Mouse (Mus musculus) kidney, postnatal 36 days (tissue): Measurements from ENCODE around the gene Alpk3.

Experiments used
- DNase-seq, 2 experiments: peaks; one replicate each; pipeline ENCODE4 v3.0.0; 2021 to 2022; ENCODE audit warnings: mixed read lengths in 2 of 2

Gene Alpk3

DNA sequence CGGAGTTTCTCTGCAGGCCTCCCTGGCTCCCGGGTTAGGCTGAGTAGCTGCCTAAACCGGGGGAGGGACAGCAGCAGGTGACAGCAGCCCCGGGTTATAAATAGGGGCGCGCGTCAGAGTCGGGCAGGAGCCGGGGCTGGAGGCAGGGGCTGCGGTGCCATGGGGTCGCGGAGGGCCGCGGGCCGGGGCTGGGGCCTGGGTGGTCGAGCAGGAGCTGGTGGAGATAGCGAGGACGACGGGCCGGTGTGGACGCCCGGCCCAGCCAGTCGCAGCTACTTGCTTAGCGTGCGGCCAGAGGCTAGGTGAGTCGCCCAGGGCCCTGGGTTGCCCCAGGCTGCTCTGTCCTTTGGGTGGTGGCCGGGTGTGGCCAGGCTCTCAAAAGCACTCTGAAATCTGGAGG lies at the start of gene Alpk3:
Gene Alpk3, plus strand, starts transcription at position 130 of the 400 bp plus-strand sequence.
- no peak for DNase-seq

- DNase-seq = no peak
These were observed 49.1 kb upstream of the Alpk3 start for GRCm38 (mm10) chr7:81008285-81008684.

DNA sequence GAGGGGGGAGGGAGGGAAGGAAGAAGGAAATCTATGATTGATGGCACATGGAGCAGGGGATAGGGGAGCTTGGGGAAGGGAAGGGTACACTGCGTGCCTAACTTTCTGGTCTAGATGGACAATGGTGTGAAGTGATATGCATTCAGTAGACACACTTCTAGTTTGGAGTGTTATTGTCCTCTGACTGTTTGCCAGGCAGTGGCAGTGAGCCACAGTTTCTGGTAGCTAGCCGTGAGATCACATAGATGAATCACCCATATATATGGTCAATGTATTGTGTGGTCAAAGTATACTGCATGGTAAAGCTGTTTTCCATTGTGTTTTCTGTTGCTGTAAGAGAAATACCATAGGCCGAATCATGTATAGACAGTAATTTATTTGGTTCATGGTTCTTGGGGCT lies 45.8 kb upstream of the Alpk3 start:
- DNase-seq = no peak

DNA sequence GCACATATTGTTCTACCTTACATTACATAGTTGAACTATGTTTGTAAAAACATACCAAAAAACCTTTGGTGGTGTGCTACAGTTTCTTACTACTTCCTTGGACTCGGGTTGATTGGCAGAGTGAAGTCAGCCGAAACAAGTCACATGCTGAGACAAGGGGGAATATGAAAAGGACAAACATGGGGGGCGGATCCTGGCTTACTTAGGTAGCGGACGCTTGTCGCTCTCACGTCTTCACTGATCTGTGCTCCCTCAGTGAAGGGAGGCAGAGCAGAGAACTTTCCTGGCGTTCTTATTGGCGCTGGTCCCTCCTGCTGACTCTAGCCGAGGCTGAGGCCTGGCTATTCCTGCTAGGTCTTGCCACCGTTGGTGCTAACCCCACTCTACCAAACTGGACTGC lies 37.1 kb upstream of the Alpk3 start:
- DNase-seq = peak in 1 of 2 experiments; percentile 24

DNA sequence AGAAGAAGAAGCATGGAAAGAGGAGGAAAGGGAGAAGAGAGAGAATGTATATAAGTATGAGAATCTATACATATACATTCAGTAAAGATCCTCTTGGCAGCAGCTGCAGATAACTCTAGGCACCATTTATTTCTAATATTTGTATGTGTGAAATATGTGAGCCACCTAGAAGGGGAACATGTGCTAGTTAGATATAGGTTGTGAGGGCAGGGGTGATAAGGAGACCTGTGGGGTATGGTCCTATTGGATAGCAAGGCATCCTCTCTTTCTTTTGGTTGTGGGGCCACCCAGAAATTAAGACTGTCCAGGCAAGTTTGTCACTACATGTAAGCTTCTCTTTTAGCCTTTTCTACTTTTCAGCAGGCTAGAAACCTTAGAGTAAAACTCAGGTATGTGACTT lies 34.7 kb upstream of the Alpk3 start:
- DNase-seq = no peak

DNA sequence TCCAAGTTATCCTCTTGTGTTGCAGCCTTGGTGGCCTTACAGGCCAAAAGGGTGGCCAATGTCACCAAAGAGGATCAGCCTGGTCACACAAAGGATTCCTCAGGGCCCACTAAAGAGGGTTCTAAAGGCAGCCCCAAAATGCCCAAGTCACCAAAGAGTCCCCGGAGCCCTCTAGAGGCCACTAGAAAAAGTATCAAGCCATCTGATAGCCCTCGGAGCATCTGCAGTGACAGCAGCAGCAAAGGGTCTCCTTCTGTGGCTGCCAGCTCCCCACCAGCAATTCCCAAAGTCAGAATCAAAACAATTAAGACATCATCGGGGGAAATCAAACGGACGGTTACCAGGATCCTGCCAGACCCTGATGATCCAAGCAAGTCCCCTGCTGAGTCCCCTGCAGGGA lies 33.3 kb upstream of the Alpk3 start:
- DNase-seq = peak in 1 of 2 experiments; percentile 32

GRCm38 (mm10) chr7:81024651-81025050 lies 32.7 kb upstream of the Alpk3 start:
- peak in 1 of 2 experiments; percentile 27 for DNase-seq

DNA sequence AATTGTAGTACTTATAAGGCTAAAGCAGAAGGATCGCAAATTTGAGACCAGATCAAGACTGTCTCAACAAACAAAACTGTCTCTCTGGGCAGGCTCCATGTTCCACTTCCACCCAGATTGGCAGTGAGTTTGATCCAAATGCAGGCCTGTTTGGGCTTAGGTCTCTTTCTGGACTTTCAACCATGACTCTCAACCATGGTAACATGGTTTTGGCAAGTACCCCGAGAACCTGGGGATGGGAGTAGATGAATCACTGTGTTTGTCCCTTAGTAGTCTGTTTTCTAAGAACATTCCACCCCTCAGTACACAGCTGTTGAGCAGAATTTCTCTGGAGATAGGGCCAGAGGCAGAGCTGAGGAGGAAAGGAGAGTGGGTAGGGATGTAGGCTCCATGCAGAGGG lies 31.6 kb upstream of the Alpk3 start:
- peak in 1 of 2 experiments; percentile 47 for DNase-seq

DNA sequence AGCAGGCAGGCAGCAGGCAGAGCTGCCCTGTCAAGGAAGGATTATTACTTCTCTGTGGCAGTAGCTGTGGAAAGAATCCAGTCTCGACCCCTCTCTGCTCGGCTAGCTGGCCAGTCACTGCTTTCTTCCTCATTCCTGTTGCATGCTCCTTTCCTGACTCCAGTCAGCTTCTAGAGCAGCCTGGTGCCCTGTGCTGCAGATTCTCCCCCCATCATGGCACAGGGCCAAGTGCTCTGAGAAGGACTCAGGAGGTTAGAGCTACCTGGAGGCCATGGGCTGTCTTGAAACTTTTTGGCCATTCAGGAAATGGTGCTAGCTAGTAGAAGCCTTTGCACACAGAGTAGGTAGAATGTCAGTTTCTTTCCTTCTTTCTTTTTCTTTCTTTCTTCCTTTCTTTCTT lies 17.7 kb upstream of the Alpk3 start:
- peak; percentile 44 to 74 for DNase-seq

GRCm38 (mm10) chr7:81043023-81043620 lies 14.3 kb upstream of the Alpk3 start:
- no peak for DNase-seq

- DNase-seq = no peak
These were observed 9.6 kb upstream of the Alpk3 start for GRCm38 (mm10) chr7:81047847-81048246.

DNA sequence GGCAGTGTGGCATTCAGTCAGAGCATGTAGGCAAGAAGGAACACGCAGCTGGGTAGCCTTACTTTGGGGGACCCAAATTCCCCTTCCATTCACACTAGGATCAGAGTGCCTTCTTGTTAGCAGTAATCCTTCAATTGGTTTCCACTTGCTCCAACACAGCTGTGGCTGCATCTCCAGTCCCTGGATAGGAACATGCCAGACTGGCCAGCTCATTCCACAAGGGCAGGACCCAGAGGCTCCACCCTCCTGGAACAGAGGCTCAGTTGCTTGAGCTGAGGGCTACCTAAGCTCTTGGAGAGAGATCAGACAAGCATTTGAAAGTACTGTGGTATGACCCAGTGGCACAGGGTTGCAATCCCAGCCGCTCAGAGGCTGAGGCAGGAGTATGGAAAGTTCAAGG lies 8.9 kb upstream of the Alpk3 start:
- no peak for DNase-seq

GRCm38 (mm10) chr7:81049966-81050365 lies 7.4 kb upstream of the Alpk3 start:
- no peak for DNase-seq

DNA sequence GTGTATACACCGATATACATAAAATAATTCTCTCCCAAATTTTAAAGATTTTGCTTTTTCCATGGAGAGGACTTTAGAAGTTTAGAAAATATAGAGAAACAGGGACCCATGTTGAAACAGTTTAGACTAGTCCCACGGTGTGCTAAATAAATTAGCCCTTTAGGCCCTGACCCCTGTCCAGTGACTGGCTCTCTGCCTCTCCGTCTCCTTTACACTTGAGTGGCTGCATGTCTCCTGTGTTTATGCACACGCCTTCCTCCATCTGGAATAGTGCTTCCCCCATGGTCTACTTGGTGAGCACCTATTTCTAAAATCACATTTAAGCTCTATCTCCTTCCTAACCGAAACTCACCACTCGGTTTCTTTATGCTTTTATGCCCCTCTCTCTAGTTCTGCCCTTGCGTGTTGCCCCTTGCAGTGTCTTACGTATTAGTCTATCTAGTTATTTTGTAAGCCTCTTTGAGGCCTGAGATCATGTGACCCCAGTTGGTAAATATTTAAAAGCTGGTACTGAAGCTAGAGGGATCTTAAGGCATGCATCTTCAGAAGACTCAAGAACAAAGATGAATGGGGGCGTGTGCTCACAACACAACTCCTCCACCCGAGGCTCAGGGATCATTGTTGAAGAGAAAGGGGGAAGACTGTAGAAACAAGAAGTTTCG lies 1.6 kb upstream of the Alpk3 start:
- peak; percentile 50 to 60 for DNase-seq

GRCm38 (mm10) chr7:81057901-81058711 lies 706 bp downstream of the Alpk3 start:
- DNase-seq = no peak

- DNase-seq = peak; percentile 26 to 27
These were observed 1.3 kb downstream of the Alpk3 start for GRCm38 (mm10) chr7:81058712-81059154.

GRCm38 (mm10) chr7:81059388-81059787 lies 2.0 kb downstream of the Alpk3 start:
- no peak for DNase-seq

DNA sequence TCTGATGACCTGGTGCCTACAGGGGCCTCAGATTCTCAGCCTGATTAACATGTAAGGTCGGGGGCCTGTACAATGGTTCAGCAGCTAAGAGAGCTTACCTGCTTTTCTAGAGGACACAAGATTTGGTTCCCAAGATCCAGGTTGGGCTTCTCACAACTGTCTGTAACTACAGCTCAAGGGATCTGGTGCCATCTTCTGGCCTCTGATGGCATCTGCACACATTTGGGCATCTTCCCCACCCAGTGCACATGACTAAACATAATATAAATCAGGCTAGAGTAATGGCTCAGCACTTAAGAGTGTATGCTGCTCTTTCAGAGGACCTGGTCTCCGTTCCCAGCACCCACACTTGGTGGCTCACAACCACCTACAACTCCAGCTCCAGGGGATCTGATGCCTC lies 3.5 kb downstream of the Alpk3 start:
- peak; percentile 56 to 71 for DNase-seq

DNA sequence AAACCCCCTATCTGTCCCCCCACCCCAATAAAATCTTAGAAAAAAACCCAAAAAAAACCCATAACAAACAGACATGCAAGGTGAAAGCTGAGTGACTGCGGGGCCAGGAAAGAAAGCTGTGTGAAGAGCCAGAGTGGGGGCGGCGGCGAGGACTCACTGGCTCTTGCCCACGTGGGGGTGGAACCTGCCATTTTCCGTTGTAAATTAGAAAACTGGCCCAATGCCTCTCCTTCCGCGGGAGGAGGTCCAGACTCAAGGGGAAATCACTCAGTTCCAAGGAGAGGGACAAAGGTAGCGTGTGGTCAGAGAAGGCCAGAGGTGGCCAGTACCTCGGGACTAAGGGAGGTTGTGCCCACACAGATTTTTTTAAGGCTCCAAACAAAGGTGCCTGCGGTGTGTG lies 4.5 kb downstream of the Alpk3 start:
- DNase-seq = peak; percentile 84 to 85

GRCm38 (mm10) chr7:81063332-81063731 lies 5.9 kb downstream of the Alpk3 start:
- no peak for DNase-seq

- no peak for DNase-seq
These were observed 9.3 kb downstream of the Alpk3 start for GRCm38 (mm10) chr7:81066714-81067113.

GRCm38 (mm10) chr7:81072463-81072862 lies 15.1 kb downstream of the Alpk3 start:
- DNase-seq = peak; percentile 32 to 49

DNA sequence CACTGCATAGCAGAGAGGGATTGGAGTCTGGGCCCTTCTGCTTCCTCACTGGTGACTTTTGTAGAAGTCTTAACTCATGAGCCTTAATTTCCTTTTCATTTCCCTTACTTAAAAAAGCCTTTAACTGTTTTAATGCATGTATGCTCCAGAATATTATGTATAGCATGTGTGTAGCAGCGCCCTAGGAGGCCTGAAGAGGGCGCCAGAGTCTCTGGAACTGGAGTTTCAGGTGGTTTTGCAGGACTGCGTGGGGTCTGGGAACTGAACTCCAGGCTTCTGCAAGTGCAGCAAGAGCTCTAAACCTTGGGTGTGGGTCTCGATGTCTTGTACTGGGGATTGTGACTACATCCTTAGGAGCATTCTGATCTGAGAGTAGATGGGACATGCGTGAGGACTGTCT lies 15.9 kb downstream of the Alpk3 start:
- peak in 1 of 2 experiments; percentile 35 for DNase-seq

GRCm38 (mm10) chr7:81074546-81074945 lies 17.1 kb downstream of the Alpk3 start:
- no peak for DNase-seq
